Mouse (Mus musculus) left cerebral cortex, adult 18-20 months (tissue): ENCODE measurements around the gene Mepe. TPM values are rescaled to one million over a fixed set of nuclear protein-coding genes. Genes with fewer than 3 reads are reported as not detected.
A peak's percentile ranks its signal among the peaks of the same experiment; 100 is the strongest.

Source experiments
- DNase-seq, 2 experiments: peaks; one replicate each; pipeline ENCODE4 v3.0.0; 2021 to 2022; ENCODE audit warnings: low spot score in 2 of 2, mixed read lengths in 1 of 2
- long read RNA-seq, 2 experiments: library from polyadenylated mRNA; stranded (forward); transcript quantifications; one replicate each; pipeline ENCODE4 v2.0.0; 2021
- total RNA-seq, 2 experiments: library from RNA; stranded (reverse); gene quantifications; 2 replicates each; pipeline ENCODE4 v1.2.3; 2021

The Mepe gene
- not detected for total RNA-seq
- long read RNA-seq, experiment 1 = 0 reads
- long read RNA-seq, experiment 2 = 0 reads

DNA sequence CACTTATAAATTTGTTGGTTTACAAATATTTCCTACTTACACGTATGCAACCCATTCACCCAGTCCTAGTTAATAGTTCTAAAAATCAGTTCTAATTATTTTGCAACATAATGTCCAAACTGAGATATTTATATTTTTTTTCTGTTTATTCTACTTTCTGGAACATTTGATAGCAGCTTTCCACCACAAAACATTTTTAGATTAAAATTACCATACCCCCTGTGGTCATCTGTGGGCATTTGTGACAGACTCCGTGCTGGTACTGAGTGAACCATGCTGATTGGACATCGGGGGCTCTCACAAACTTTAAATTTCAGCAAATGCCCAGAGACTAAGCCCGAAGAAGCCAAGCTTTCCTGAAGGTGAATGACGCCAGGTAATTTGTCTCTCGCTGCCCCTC, at the start of gene Mepe:
Gene Mepe, plus strand, starts transcription at position 301 of the 400 bp plus-strand sequence.
- no peak for DNase-seq

DNA sequence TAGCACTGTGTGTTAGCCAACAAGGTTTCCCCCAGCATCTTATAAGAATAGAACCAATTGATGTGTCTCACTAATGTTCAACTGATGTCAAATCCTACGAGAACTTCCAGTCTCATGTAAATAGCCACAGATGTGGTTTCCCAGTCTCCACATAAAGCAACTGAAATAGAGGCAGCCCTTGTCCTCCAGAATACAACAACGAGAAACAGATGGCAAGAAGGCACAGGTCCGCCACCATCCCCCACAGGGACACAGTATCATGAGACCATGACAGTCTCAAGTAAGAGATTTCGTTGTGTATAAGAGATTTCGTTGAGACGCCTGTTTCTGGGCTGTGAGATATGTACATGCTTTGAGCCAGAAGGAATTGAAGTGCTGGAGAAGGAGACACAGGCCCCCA, 30.9 kb upstream of the Mepe start:
- no peak for DNase-seq

DNA sequence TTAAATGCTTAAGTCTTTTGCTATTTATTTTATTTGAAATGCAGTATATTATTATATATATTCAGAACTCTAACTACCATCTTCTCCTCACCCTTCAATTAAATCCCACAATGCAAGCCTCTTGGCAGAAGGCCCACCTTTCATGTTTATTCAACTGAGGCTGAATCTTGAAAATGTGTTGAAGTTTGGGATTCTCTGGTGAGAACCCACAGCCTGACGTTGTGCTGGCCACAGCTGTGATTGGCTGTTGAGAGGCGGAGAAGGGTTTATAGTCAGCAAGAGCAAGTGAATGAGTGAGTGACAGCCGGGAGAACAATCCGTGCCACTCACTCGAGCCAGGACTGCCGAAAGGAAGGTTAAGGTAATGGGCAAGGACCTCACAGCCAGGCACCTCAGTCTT, 26.1 kb upstream of the Mepe start, which contains the start of gene Ibsp:
Gene Ibsp, plus strand, starts transcription at position 178 of the 400 bp plus-strand sequence.
- DNase-seq = no peak

DNA sequence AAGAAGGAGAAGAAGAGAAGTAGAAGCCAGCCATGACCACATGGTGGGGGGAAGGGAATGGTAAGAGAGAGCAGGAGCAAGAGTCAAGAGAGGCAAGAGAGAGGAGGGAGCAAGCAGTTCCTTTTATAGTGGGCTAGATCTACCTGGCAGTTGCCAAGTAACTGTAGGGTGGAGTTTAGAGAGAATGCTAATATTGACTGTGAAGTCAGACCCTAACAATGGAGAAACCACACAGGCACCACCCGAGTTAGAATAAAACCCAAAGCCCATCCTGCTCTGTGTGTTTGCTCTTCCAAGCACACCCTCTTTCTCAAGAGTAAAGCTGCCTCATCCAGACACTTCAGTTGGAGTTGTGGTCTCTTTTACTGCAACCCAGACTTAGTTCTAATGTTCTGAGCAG, 11.1 kb upstream of the Mepe start:
- no peak for DNase-seq

DNA sequence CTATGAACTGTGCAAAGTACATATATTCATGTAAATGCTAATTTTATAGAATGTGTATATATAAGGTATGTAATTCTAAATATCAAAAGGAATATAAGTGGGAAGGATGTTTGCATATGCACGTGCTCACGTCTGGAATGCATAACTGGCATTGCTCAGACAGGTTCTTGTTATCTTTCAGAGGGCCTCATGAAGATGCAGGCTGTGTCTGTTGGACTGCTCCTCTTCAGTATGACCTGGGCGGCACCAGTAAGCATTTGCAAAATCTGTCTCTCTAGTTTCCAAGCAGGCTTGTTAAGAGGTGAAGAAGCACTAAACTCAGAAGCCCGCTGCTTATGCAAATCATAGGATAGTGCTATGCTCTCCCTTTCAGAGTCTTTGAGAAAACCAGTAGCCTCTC, 1.8 kb downstream of the Mepe start:
- no peak for DNase-seq

DNA sequence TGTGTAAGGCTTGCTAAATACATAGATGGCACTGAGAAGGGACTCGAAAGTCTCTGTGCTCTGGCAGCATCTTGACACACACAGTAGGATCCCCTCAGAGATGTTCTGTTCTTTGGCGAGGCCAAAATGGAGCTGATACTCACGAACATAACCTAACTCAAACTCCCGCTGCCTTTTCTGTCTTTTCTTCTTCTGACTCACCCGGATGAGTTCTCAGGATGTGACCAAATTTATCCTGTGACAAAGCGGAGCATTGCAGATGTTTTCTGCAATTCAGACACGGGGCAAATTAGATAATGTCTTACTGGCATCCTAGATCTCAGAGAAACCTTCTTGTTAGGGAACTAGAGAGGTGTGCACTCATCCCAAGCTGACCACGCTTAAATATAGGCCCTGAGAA, 2.3 kb downstream of the Mepe start:
- DNase-seq = no peak

DNA sequence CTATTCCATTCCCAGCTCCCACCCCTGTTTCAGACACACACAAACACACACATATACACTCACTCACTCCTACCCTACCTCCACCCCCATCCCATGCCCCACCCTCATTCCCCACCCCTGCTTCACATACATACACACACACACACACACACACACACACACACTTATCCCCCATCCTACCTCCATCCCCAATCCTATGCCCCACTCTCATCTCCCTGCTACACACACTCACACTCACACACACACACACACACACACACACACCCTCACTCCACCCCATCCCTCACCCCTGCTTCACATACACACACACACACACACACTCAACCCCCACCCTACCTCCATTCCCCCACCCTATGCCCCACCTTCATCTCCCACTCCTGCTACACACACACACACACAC, 2.7 kb downstream of the Mepe start:
- no peak for DNase-seq

DNA sequence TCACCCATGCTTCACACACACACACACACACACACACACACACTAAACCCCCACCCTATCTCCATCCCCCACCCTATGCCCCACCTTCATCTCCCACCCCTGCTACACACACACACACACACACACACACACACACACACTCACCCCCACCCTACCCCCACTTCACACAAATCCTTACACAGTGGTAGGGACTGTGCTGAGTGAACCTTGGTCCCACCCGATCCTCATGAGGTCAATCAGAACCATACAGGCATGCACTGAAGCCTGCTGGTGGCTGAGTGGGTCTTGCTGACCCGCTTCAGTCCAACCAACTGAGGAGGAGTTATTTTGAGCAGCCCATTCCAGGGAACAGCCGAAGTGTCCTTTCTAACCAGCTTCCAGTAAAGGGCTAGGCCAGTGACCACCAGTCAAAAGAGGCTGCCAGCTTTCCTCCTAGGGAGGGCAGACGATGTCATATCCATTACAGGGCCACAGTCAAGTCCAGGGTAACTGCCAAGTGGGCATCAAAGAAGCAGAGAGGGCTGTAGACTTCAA, 3.3 kb downstream of the Mepe start:
- DNase-seq = no peak

DNA sequence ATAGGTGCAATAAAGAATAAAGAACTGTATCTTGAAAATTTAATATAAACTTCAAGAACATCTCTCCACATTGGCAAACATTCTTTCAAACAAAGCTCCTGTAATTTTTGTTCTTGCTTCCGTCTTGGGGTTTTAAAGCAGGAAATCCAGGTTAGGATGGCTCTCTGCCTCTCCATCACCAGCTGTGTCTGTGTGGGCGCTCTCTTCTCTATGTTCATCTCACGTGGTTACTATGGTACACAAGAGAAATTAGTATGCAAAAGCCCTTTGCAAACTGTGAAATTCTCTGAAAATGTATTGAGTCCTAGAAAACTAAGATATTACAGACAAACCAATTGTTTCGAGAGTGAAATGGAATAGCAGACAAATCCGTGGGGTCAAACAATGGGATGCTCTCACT, 4.3 kb downstream of the Mepe start:
- peak in 1 of 2 experiments; percentile 31 for DNase-seq

DNA sequence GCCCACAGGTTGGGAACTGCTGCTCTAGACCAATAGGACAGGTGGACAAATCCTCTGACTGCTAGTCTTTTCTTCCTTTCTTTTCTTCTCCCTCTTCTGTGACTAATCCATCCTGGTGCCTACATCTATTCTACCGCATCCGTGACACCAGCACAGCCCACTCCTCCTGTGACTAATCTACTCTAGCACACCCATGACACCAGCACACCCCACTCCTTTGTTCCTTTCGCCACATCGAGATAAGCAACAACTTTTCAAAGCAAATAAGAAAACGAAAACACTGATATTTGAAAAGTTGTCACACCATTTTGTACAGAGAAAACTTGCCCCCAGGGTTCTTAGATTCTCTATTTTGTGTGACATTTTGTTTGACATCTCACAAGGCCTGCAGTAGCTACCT, 5.0 kb downstream of the Mepe start:
- peak in 1 of 2 experiments; percentile 13 for DNase-seq

DNA sequence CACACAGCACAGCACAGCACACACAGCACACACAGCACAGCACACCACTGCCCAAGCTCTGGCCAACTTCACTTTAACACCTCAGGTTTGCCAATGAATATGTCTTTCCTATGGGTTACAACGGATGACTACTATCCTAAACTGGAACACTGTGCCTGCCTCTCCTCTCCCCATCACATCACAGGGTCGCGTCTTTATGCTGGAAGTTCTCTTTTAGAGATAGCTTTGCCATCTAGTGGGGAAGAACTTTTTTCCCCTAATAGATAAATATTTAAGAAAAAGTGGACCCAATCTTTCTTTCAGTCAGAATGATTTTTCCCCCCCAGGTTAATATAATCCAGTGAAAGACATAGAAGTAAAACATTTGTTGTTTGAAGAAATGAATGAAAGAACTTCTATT, 7.2 kb downstream of the Mepe start:
- DNase-seq = no peak

DNA sequence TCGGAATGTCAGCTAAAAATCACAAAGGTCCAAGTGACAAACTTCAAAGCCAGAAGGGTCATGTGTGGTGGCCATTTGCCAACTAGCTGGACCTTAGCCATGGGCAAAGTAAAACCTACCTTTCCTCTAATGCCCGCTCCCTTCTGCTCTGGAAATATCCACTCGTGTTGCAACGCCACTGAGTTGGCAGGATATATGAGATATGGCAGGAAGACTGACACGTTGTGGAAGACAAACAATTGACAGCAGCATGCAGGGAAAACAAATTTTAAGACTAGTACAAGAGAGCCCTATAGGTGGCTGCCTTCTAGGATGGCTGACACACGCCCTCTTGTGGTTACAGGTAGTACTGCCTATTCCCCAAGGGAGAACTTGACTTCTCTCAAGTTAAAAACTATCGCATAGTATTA, 8.1 kb downstream of the Mepe start:
- peak; percentile 58 to 82 for DNase-seq

DNA sequence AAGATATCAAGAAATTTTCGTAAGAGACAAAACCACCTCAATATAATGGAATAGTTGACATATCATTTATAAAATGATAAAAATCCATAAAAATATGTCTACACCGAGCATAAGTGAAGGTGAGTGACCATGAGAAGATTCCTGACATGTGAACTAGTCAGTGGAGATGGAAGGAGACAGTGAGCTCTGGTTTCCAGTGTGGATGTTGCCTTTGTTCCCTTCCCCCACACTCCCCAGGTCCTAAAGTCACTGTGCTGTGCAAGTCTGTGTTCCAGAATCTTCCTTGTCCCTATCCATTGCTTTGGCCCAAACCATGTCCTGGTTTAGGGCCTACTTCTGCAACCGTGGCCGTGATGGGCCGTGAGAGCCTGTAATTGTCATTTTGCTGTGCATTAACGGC, 8.5 kb downstream of the Mepe start:
- no peak for DNase-seq

DNA sequence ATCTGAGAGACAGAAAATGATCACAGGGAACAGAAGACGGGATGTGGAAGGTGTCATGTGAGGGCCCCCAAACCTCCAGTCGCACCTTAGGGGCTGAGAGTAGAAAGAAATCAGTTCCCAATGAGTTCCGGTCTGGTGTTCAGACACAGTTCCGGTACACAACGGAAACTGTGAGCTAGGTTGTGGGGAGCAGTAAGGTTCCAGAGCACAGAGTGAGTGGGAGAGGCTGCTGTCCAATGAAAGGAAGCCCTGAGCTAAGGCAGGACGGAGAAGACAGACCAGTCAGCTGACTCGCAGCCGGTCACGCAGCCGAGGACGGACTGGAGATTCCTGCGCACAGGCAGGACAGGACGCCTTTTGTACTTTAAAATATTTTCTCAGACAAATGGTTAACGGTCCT, 9.4 kb downstream of the Mepe start:
- DNase-seq = no peak

DNA sequence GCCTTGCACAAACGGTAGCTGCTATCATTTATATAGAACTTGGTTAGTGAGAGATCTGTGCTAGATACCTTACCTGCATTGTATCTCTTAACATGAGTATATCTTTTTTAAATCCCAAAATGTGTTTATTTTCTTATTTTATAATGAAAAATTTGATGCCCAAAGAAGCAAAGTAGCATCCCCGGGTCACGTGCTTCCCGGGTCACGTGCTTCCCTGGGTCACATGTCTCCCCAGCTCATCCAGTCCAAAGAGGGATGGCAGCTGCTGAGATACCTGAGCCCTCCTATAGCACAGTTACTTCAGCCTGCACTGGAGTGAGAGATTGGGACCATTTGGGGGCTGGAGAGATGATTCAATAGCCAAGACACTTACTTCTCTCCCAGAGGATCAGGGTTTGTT, 10.8 kb downstream of the Mepe start:
- no peak for DNase-seq

DNA sequence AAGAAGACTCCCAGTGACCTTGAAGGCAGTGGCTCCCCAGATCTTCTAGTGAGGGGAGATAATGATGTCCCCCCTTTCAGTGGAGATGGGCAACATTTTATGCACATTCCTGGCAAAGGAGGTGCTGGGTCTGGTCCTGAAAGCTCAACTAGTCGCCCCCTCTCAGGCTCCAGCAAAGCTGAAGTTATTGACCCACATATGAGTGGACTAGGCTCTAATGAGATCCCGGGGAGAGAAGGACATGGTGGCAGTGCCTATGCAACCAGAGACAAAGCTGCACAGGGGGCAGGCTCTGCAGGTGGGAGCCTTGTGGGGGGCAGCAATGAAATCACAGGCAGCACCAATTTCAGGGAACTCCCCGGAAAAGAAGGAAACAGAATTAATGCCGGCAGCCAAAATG, 12.4 kb downstream of the Mepe start:
- DNase-seq = no peak

DNA sequence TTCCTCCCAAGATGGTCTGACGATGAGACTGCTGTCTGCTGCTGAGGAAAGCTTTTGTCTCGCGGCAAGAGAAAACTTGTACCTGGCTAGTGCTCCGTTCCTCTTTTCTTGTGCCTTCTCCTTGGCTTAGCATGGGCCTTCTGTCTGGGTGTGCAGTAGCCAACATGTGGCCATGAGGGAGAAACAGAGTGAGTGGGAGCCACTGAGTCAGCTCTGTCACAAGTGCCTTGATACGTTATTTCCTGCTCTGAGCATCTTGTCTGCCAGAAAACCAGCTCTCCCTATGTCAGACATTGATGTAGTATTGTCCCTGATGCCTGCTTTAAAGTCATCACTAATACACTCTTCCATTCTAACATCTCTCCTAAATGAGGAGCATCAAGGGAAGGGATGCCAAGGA, 13.9 kb downstream of the Mepe start:
- DNase-seq = peak; percentile 33 to 34

DNA sequence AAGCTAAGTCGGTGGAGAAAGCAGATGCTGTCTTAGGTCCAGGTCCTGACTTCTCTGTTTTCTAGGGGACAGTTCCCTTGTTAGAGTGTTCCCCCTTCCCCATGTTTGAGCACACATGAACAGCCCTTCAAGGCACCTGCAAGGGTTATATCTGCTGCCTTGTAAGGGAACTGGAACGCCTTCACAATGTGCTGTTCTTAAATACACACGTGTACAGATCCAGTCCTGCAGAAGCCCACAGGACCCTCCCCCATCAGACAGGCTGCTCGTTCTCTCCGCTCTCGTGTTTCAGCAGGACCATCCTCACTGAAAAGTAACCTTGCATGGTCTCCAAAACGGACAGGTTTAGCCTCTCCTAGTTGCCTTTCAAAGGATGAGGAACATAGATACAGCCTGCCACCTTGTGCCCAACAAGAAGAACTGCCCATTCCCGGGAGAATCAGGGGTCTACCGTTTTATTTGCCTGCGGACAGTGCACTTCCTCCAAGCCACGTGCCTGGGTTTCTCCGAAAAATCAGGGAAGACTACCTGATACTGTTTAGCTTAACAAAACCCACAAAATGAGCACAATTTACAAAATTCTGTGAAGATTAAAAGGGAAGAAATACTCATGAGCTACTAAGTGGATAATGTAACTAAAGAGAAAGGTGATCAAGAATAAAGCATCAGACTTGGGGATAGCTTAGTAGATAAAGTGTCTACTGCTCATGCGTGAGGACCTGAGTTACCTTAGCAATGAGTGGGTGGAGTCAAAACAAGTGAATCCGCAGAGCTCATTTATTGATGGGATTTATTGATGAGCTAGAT, 14.8 kb downstream of the Mepe start:
- DNase-seq = peak; percentile 47 to 56

DNA sequence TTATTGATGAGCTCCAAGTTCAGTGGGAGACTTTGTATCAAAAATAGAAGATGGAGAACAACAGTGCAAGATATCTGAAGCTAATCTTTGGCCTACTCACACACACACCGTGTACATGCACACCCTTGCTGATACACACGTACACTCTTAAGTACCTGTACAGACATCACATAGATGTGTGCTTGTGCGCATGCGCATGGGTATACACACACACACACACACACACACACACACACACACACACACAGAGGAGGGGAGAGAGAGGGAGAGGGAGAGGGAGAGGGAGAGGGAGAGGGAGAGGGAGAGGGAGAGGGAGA, 15.3 kb downstream of the Mepe start:
- DNase-seq = no peak

DNA sequence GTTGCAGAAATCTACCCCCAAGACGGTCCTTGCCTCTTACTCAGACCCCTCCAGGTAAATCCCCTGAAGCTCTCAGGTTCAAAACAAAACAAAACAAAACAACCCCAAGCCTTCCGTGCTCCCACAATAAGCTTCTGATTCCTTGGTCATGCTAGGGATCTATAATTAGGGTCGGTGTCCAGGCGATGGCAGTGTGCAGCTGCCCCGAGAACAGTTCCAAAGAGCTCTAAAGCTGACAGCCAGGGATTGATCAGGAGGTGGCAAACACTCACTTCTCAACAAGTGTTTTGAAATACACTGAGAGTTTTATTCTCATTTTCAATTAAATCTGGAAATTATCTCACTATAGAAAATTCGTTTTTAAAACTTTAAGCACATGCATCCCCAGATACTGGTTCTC, 17.8 kb downstream of the Mepe start:
- no peak for DNase-seq

DNA sequence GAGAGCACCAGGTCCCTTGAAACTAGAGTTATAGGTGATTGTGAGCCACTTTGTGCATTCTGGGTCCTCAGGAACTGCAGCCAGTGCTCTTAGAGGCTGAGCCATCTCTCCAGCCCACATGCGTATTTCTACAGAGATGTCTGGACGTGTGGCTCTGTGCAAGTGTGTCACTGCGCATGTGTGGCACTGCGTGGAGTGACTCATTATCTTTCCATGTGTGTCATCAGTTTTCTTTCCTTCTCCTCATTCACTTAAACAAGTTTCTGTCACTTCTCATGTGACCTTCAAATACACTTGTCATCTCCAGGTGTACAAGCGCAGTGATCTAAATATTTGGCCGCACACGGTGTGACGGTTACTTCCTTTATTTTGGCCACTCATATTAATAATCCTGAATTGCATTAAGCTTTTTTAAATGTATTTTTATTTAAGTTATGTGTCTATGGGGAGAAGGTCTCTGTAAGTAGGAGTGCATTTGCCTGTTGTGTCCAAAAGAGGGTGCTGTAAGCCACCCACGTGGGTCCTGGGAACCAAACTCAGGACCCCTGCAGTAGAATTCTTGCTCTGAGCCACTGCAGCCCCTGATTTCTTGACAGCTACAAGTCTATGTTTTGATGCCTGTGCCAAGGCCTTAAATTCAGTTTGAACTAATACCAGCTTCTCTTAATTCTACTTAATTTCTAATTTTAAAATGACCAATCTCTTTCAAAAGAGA, 19.6 kb downstream of the Mepe start:
- no peak for DNase-seq

DNA sequence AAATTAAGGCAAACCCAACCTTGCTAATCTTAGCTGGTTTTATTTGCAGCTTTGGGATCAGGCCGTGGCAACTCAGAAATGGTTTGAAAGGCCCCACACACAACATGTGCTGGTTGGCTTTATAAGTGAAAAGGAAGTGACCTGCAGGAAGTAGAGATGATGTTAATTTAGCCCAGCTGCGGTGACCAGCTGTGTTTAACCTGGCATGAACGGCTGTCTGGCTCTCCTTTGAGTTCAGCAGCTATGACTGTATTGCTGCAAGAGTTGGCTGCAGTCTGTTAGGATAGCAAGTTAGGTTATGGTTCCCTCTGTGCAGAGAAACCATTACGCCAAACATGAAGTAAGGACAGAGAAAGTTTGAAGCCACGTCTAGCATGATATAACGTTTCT, 20.1 kb downstream of the Mepe start:
- DNase-seq = no peak

DNA sequence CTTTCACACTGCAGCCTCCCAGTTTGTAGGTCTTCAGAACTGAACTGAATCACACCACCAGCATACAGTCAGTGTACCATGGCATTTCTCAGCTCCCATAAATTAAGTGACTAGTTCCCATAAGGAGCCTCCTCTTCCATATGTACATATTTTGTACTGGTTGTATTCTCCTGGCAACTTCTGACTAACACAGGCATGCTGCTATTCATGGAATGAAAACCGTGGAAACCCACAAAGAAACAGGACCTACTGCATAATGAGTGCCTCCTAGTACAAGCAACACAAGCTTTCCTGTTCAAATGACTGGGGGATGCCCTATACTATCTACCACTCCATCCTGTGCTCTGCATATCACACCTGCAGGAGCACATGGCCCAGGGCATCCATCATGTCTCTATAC, 25.9 kb downstream of the Mepe start:
- DNase-seq = no peak
